Mouse (Mus musculus) kidney, postnatal 0 days (tissue): Measurements from ENCODE around the gene Ebf1. TPM values are rescaled to one million over a fixed set of nuclear protein-coding genes. Genes with fewer than 3 reads are reported as not detected.

Experiments
- ATAC-seq: fragments of 200-750 bp; cut with Nextera tagmentation; replicated peaks from 2 replicates; pipeline ENCODE4 v1.8.0; 2017; ENCODE audit warnings: low read depth, moderate number of reproducible peaks, moderate TSS enrichment, moderate library complexity; ENCODE audit not compliant: low FRiP score
- DNase-seq: peaks from one replicate; pipeline ENCODE4 v3.0.0-alpha.2; 2016; ENCODE audit warnings: low spot score
- H3K27ac ChIP-seq: fragments of 300-500 bp; sonication (generic); 2 replicates; pipeline ENCODE4 v1.5.1; 2014; ENCODE audit warnings: mild to moderate bottlenecking
- H3K27me3 ChIP-seq: fragments of 300-500 bp; sonication (generic); 2 replicates; pipeline ENCODE4 v1.6.1; 2014; ENCODE audit warnings: low read length, mixed read lengths; ENCODE audit not compliant: insufficient read depth
- H3K36me3 ChIP-seq: fragments of 300-500 bp; sonication (generic); 2 replicates; pipeline ENCODE4 v1.6.1; 2014; ENCODE audit warnings: low read length, mixed read lengths; ENCODE audit not compliant: insufficient read depth
- H3K4me1 ChIP-seq: fragments of 300-500 bp; sonication (generic); replicated peaks from 2 replicates; pipeline ENCODE4 v1.6.1; 2014; ENCODE audit warnings: antibody characterized with exemption, low read length, mixed read lengths; ENCODE audit not compliant: insufficient read depth
- H3K4me2 ChIP-seq: fragments of 300-500 bp; sonication (generic); 2 replicates; pipeline ENCODE4 v1.6.1; 2014; ENCODE audit warnings: mild to moderate bottlenecking, low read length, moderate library complexity, mixed read lengths
- H3K4me3 ChIP-seq: fragments of 300-500 bp; sonication (generic); replicated peaks from 2 replicates; pipeline ENCODE4 v1.5.1; 2014; ENCODE audit warnings: low read depth, low read length
- H3K9ac ChIP-seq: fragments of 300-500 bp; sonication (generic); 2 replicates; pipeline ENCODE4 v1.6.1; 2014; ENCODE audit warnings: low read depth, low read length
- H3K9me3 ChIP-seq: fragments of 300-500 bp; sonication (generic); replicated peaks from 2 replicates; pipeline ENCODE4 v1.6.1; 2016; ENCODE audit warnings: low read length, inconsistent platforms, mixed read lengths
- CTCF ChIP-seq: IDR thresholded peaks from 2 replicates; pipeline ENCODE4 v1.5.1; 2016; ENCODE audit warnings: antibody characterized with exemption, low read depth, mild to moderate bottlenecking, moderate library complexity
- WGBS: fragments of 180-500 bp; shearing (Covaris S2); extraction: QIAGEN DNeasy Blood & Tissue Kit; methylation state at CpG from one replicate; pipeline ENCODE4 v1.1.7; 2014; 5-methylcytosine and 5-hydroxymethylcytosine counted together
- polyA plus RNA-seq: library from polyadenylated mRNA; unstranded; fragments of >200 nt; fragmentation: Nextera tagmentation; extraction: Ambion mirVana; gene quantifications from 2 replicates; pipeline ENCODE4 v1.2.1, GENCODE M21; 2015

The Ebf1 gene
- polyA plus RNA-seq, 1 experiment from 2014 or later = 19.6 TPM

DNA sequence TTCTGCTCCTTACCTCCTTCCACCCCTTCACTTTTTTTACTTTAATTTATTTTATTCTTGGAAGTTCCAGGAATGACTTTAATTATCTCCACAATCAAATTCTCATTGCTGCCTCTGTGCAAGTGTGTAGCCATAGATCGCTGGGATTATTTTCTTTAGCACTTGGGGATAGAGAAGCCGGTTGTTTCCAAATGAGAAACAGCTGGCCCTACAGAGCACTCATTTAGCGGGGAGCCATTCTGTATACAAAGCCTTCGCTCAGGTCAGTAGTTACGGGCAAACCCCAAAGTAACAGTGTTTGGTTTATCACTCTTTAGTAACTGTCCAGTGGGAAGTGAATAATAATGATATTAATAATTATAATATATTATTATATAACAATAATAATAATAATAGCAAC lies 38.4 kb downstream of the Ebf1 start:
- DNase-seq (no peak), ATAC-seq (no peak)
- Histone ChIP-seq H3K27ac (no peak overlapping the region), H3K4me1 (no peaks in the 10 kb centered on the region), H3K9me3 (no peaks in the 10 kb centered on the region), H3K4me2 (no peak overlapping the region), H3K4me3 (no peak overlapping the region), H3K9ac (no peak overlapping the region), H3K27me3 (no peaks in the 10 kb centered on the region), H3K36me3 (no peaks in the 10 kb centered on the region)
- no peak for TF ChIP-seq CTCF
- WGBS = 42% methylated on average over 5 of the region's 5 CpGs

- Histone ChIP-seq H3K27ac (no peak overlapping the region), H3K4me3 (no peak overlapping the region), H3K9me3 (no peaks in the 10 kb centered on the region), H3K4me1 (0 out of 2 replicates have a peak, but pooled peaks cover 2% of the 10 kb centered on the region), H3K27me3 (no peaks in the 10 kb centered on the region), H3K4me2 (no peak overlapping the region), H3K9ac (no peak overlapping the region), H3K36me3 (no peaks in the 10 kb centered on the region)
- DNase-seq (no peak), ATAC-seq (no peak)
- no peak for TF ChIP-seq CTCF
These were observed 39.8 kb downstream of the Ebf1 start for GRCm38 (mm10) chr11:44656916-44657315.

DNA sequence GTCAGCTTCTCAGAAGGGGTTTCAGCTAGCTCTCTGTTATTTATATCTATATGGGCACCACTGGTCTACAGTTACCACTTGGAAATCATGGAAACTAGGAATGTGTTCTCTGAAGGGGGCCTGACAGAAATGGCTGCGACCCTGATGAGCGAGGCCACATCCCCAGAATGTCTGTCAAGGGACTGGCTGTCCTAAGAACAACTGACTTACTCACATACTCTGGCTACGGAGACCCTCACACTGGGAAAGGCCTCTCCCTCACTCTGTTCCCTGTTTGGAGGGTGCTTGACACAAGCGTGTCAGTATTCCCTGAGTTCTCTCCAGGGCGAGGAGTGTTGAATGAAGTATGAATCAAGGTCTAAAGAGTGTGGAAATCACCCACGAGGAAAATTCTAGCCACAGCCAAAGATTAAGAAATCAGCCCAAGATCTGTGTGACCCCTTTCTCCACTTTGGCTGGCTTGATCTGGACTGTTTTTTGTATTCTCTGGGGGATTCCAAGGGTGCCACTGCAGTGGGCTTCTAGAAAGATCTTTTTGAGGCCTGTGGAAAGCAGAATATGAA lies 40.8 kb downstream of the Ebf1 start:
- Histone ChIP-seq H3K4me2 (no peak overlapping the region), H3K36me3 (no peaks in the 10 kb centered on the region), H3K4me1 (0 out of 2 replicates have a peak, but pooled peaks cover 2% of the 10 kb centered on the region), H3K27me3 (no peaks in the 10 kb centered on the region), H3K27ac (no peak overlapping the region), H3K9me3 (no peaks in the 10 kb centered on the region), H3K9ac (no peak overlapping the region), H3K4me3 (no peak overlapping the region)
- 68% methylated on average over 6 of the region's 6 CpGs for WGBS
- no peak for TF ChIP-seq CTCF
- ATAC-seq (no peak), DNase-seq (no peak)

DNA sequence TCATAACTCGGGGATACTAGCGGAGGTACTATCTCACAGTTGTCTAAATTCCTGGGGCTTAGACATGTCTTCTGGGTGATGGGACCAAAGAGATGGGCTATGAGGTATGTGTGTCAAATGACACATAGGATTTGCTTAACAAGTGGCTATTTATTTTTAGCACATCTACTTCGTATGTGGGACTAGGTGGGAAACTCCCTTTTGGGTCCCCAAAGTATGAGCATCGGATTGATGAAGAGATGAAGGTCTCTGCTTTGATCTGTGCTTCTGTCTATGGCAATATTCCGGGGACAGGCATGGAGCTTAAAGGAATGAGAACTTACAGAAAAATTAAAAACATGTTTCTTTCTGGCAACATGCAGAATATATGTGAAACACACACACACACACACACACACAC lies 44.8 kb downstream of the Ebf1 start:
- H3K4me1 ChIP-seq = 0 out of 2 replicates have a peak, but pooled peaks cover 9% of the 10 kb centered on the region
- H3K27me3 ChIP-seq = no peaks in the 10 kb centered on the region
- no peaks in the 10 kb centered on the region for H3K9me3 ChIP-seq

DNA sequence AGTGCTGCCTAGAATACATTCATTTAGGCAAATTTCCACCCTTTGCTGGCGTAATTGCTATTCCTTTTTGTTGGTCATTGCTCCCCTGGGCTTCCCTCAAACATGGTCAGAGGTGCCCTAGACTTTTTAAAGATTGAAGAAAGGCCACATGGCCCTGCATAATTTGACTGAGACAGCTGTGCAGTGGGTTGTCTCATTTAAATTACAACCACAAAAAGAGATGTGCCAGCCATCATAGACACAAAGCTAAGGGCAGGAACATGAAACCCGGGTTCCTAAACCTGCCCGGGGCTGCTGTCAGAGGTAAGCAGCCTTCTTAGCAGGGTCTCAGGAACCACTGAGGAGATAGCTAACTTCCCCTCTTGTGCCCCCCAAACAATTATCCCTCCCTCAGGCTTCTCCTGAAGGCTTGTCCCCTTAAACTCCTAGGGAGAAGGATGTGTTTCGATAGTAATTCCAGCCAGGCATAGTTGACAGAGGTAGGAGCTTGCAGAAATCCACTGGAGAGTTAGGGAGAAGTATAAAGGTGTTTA lies 46.6 kb downstream of the Ebf1 start:
- no peaks in the 10 kb centered on the region for H3K9me3 ChIP-seq
- no peak overlapping the region for H3K27ac ChIP-seq
- H3K4me2 ChIP-seq = no peak overlapping the region
- DNase-seq (no peak), ATAC-seq (no peak)
- H3K36me3 ChIP-seq = no peaks in the 10 kb centered on the region
- 0 out of 2 replicates have a peak, but pooled peaks cover 9% of the 10 kb centered on the region for H3K4me1 ChIP-seq
- H3K27me3 ChIP-seq = no peaks in the 10 kb centered on the region
- TF ChIP-seq CTCF = no peak
- H3K4me3 ChIP-seq = no peak overlapping the region
- no peak overlapping the region for H3K9ac ChIP-seq
- WGBS = 59% methylated on average over 4 of the region's 4 CpGs

More for the DNA sequence above, 44.8 kb downstream of the Ebf1 start:
- ATAC-seq (no peak), DNase-seq (no peak)
- no peak for TF ChIP-seq CTCF
- Histone ChIP-seq H3K9ac (no peak overlapping the region), H3K4me2 (no peak overlapping the region), H3K4me3 (no peak overlapping the region), H3K36me3 (no peaks in the 10 kb centered on the region), H3K27ac (no peak overlapping the region)
- 78% methylated on average over 5 of the region's 5 CpGs for WGBS

GRCm38 (mm10) chr11:44665156-44665682 lies 48.1 kb downstream of the Ebf1 start:
- ATAC-seq (peak; percentile 46), DNase-seq (peak; percentile 70)
- peak overlapping the region; percentile 52 for H3K4me2 ChIP-seq
- no peaks in the 10 kb centered on the region for H3K9me3 ChIP-seq
- 0 out of 2 replicates have a peak, but pooled peaks cover 9% of the 10 kb centered on the region for H3K4me1 ChIP-seq
- peak overlapping the region; percentile 18; the same call in 1 of the 2 replicates for H3K4me3 ChIP-seq
- H3K9ac ChIP-seq = 0 out of 2 replicates have a peak overlapping the region, but pooled peaks have one; percentile 14
- H3K27ac ChIP-seq = peak overlapping the region; percentile 62
- 6% methylated on average over 18 of the region's 18 CpGs for WGBS
- TF ChIP-seq CTCF = no peak
- H3K36me3 ChIP-seq = no peaks in the 10 kb centered on the region
- H3K27me3 ChIP-seq = no peaks in the 10 kb centered on the region
